ENCODE assay signal across 8 mouse cellular contexts in genomic region chr14:117962453-117962852, GRCm38 (mm10).
DNase-seq lines count a peak whose midpoint lies in the region; ATAC-seq lines count a peak whose summit lies in the region.

No protein-coding gene starts in this region.

- no peaks in the 10 kb centered on the region for H3K9me3 ChIP-seq in lung, embryonic 16.5 days (ENCODE audit: control insufficient read depth, low read length)

- H3K27me3 ChIP-seq in lung, embryonic 16.5 days (ENCODE audit: control insufficient read depth, insufficient read depth, low read depth, low read length) = no peaks in the 10 kb centered on the region

- peaks cover 5% of the 10 kb centered on the region; the same call in 1 of the 2 replicates for H3K4me1 ChIP-seq in lung, embryonic 16.5 days (replicated peaks; ENCODE audit: control insufficient read depth, insufficient read depth, low read length)

- ATAC-seq in lung, embryonic 16.5 days (ENCODE audit: low read depth) = peak; percentile 29; the same call in 1 of the 2 replicates
- no peak for ATAC-seq in CD4-positive, CD25-positive, alpha-beta regulatory T cell, adult 4 months

- no peaks in the 10 kb centered on the region for H3K36me3 ChIP-seq in lung, embryonic 16.5 days (ENCODE audit: control insufficient read depth, insufficient read depth, low read length)

- H3K9ac ChIP-seq in lung, embryonic 16.5 days (ENCODE audit: low read length) = no peak overlapping the region

- DNase-seq in cerebellum, postnatal 10 days = peak; percentile 65 to 72
- DNase-seq in cerebellum, adult 11 months = no peak
- DNase-seq in left cerebral cortex, postnatal 4 days = peak; percentile 49
- no peak for DNase-seq in left cerebral cortex, adult 8-10 months (ENCODE audit: low spot score in 2 of 2)
- DNase-seq in adrenal gland, postnatal 14 days = peak; percentile 63
- no peak for DNase-seq in heart, adult 8-10 months (ENCODE audit: low spot score)

- no peak overlapping the region for H3K4me2 ChIP-seq in lung, embryonic 16.5 days (ENCODE audit: low read depth, low read length)

- 67% methylated on average over 4 of the region's 4 CpGs for WGBS in lung, embryonic 16.5 days

- no peak overlapping the region for H3K27ac ChIP-seq in lung, embryonic 16.5 days (ENCODE audit: low read length)

- H3K4me3 ChIP-seq in lung, embryonic 16.5 days (ENCODE audit: low read length) = no peak overlapping the region

- intact Hi-C loops in left cerebral cortex, postnatal 4 days (cut with DNase I) = no loop called here

Comparison
In these comparisons a context has a peak if more than half of its experiments do, and no peak if none do; other contexts are left out.
1. DNase-seq: peak in cerebellum, postnatal 10 days (2 of 2), left cerebral cortex, postnatal 4 days (single experiment) and adrenal gland, postnatal 14 days (single experiment); none in cerebellum, adult 11 months (single experiment), left cerebral cortex, adult 8-10 months (0 of 2) and heart, adult 8-10 months (single experiment).